Mouse (Mus musculus) adrenal gland, adult 2 months (tissue): ENCODE measurements around the gene Rarb. TPM values are rescaled to one million over a fixed set of nuclear protein-coding genes. Genes with fewer than 3 reads are reported as not detected.
"Not testable (repeated sequence)": the region's sequence is repeated elsewhere in the genome, so short reads cannot be mapped to it uniquely, and the experiment has no call there.

Experiments
- DNase-seq: peaks from one replicate; pipeline ENCODE4 v3.0.0; 2021
- long read RNA-seq: library from polyadenylated mRNA; stranded (forward); transcript quantifications from one replicate; pipeline ENCODE4 v2.0.0, GENCODE M21; 2021
- polyA plus RNA-seq: library from polyadenylated mRNA; depleted of rRNA; stranded (reverse); fragments of >200 nt; gene quantifications from 2 replicates; pipeline ENCODE4 v1.2.3, GENCODE M21; 2012; rRNA removed
- total RNA-seq, 2 experiments: library from RNA; stranded (reverse); gene quantifications; 2 replicates each; pipeline ENCODE4 v1.2.3; 2021

Rarb gene
- total RNA-seq (10 to 100 TPM; 14.2 to 17.8 TPM), polyA plus RNA-seq (9.0 and 10.7 TPM in 2 replicates)
- long read RNA-seq, transcript Rarb-201 (8 exons, 3,108 nt) = major isoform, 12 of 14 reads
- long read RNA-seq, partial matches to known transcripts = 0 of 14 reads
- long read RNA-seq, other reads (novel, unspliced or antisense) = 2 of 14 reads

DNA sequence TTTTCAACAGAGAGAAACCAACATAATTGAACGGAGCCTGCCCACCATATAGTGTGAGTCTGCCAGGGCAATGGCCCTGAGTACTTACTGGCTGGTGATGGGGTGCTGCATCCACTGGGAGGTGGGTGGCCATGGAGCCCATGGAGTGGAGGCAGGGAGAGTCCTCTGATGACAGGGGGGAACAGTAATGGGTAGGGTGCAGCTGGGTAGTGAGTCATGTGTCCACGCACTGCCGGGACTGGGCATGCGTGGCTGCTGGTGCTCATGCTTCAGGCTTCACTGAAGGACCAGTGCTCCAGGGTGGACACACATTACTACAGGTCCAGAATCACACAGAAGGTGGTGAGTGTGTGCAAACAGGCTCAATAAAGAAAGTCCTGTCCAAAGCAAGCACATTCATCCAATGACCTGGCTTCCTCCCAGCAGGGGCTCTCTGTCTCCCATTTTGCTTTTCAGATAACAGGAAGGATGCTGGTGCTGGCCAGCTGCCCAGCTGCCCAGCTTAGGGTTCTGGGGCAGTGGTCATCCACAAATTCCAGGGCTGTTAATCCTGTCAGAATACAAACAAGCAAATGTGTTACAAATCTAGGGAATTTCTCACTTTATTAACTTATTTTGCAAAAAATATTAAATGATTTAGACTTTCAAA is at the start of gene Rarb:
Gene Rarb, minus strand, starts transcription at position 555 of the 649 bp plus-strand sequence.
- DNase-seq = peak; percentile 4

DNA sequence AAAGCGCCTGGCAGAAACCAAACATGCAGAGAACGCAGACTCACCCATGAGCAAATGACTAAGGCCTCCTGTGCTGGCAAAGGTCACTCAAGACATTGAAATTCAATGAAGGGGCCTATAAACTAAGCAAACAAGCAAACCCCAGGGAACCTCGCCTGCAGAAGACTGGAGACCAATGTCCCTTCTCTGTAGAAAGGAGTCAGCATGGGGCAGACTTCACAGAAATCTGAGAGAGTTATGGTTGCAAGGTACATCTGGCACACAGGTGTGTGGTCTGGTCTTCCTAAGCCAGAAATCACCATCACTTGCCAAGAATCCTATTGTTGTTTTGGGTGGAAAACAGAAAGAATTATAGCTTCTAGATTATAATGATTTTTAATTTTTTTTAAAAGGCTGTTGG is 23.1 kb upstream of the Rarb start:
- DNase-seq = no peak

DNA sequence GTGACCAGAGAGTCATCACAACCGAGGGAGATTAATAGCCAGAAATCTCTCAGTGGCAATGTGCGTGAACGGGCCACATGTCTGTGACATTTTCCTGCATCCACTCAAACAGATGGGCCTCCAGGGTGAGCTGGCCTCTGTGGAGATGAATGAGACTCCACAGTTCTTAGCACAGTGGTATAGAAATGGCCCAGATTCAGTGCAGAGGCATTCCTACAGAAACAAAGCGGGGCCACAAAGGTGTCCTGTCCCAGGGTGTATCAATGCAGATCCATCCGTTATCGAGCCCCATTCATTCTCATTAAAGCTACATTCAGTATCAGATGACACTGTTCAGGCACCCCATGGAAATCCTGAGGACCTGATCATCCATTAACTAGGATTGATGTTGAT is 22.6 kb upstream of the Rarb start:
- DNase-seq = no peak

DNA sequence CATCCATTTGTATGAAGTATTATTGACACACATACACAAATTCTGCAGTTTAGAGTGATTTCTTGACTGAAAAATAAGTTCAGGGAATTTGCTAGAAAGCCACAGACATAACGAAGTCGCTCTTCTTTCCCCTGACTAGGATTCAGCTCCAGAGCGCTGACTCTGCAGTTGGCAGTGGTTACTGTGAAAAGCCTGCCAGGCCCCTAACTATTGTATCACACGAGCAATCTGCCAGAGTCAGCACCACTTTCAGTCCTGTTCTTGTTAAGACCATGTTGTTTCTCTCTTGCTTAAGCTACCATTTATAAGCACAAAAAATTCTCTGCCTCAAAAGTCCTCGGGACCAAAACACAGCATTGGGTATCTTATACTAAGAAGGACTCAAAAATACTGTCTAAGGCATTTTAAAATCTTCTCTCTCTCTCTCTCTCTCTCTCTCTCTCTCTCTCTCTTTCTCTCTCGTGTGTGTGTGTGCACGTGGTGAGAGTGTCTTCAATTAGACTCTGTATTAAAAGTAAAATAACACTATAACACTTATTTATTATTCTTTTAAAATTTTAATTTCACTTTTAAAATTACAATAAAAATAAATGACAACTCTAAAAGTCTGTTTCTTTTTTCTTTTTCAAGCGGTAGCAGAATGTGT is 22.1 kb upstream of the Rarb start:
- DNase-seq = peak; percentile 42

DNA sequence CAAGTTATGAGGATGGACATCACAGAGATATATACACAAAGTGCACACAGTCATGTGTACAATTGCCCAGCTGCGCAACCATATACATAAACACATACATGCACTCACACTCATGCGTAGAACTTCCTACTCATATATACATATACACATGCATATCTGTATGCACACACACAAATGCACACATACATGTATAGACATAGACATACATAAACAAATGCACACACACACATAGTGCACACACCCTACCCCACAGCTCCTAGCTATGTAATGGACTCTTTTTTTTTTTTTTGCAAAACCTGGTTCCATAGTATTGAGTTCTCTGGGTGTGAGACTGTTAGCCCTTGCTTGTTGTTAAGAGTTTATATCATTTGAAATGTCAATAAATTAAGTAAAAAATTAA is 21.2 kb upstream of the Rarb start:
- DNase-seq = no peak

DNA sequence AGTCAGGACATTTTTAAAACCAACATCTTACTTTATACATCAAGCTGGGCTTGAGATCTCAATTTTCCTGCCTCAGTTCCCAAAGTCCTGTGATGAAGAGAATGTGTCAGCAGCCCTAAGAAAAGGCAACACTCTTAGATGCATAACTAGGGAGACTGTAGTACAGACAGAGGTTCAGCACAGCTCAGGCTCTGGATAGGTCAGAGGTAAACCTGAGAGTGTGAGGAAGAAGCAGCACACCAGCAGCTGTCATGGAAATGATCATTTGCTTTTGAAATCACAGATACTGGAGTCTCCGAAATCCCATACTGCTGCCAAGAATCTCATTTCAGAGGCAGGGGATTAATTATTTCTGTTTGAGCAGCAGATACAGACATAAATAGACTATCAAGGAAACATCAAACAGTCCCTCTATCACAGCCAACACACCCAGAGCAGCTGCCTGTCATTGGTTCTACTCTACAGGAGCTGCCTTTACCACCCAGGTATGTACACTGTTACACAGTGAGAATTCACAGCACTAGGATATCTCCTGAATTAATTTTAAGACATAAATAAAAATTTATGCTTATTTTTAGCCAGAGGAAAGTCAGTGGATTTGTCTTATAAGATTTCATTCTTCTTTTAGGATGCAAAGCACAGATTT is 3.7 kb downstream of the Rarb start:
- DNase-seq = no peak

DNA sequence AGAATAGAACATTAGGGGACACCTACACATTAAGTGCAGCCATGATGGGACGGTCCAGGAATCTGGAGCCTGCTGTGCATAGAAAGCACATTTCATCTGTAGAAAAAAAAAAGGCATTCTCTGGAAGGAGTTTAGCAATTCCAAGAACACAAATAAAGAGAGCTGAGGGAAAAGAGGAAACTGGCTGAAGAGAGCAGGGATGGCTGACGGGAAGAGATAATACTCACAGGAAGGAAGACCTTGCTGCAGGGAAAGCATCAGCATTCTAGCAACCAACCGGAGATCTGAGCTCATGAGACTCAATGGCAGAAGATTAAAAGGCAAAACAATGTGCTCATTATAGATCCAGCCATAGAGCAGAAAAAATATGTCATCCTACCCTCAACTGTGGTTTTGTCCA is 12.8 kb downstream of the Rarb start:
- DNase-seq = no peak

DNA sequence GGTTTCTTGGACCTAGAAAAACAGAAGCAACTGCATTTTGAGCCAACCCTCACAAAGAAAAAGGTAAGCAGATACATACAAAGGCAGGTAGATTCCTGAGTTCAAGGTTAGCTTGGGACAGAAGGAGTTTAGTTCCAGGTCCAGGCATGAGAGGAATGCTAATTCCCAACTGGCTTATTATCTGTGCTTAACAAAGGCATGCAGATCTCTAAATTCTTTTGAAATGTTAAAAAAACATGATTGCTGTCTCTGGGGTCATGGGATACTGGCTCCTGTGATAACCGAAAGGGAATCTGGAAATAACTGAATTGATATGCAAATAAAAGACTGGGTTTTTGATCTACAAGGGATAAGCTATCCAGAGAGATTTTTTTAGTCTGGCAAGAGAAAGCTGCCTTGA is 28.8 kb downstream of the Rarb start:
- no peak for DNase-seq

DNA sequence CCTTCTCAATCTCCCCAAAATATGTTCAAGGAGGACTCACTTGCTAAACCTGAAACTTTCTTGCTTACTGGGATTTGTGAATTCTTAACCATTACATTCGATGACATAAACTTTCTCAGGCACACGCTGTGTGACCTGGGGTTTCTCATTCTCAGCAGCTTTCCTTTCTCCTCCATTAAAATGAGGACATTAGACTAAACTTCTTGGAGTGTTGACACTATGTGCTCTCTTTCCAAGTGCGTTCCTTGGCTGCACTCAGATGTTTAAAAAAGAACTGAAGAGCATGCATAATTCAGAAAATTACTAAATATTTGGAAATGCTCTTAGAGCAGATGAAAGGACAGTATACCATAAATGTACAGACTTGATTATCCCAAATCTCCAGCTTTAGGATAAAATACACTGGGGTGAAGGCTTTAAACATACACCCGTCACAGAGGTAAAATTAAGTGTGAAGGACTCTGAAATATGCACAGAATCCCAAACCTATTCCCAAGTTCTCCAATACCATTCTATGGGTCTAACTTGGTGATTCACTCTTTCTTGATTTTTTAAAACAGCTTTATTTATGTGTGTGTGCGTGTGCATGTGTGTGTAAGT is 36.9 kb downstream of the Rarb start:
- DNase-seq = no peak

DNA sequence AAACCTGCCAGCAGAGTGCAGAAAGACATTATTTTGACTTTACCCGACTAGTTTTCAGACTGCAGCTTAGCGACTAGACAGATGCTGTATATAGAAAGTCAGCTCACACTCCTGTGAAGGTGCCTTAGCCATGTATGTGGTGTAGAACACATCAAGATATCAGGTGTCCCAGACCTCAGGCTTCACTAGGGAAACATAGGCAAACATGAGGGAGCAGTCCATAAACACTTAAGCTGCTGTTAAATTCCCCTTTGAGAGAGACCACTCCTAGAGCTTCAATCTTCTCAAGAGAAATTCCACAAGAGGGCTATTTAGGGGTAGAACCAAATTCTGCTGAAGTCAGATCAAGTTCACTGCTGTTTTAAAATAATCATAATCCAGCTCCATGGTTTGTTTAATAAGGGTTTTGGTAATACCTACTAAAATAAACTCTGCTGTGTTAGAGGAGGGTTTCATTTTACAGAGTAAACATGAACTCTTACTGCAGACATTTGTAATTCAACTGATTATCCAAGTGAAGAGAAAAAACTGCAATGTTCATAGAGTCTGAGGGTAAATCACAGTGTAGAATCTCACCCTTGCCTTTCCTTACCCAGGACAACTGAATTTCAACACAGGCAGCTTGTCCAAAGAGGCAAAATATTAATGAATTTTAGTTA is 42.1 kb downstream of the Rarb start:
- DNase-seq = no peak

DNA sequence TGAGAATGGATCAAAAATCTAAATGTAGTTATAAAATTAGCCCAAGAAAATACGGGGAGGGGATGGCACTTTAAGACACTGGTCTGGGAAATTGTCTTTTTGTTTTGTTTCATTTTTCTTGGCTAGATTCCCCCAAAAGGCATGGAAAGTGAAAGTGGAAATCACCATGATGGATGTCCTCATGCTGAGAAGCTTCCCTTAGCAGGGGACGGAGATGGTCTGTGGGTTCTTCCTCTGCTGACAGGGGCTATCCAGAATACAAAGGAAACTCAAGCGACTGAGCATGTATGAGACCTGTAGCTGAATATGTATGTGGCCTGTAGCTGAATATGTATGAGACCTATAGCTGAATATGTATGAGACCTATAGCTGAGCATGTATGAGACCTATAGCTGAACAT is 46.0 kb downstream of the Rarb start:
- DNase-seq = peak; percentile 6

DNA sequence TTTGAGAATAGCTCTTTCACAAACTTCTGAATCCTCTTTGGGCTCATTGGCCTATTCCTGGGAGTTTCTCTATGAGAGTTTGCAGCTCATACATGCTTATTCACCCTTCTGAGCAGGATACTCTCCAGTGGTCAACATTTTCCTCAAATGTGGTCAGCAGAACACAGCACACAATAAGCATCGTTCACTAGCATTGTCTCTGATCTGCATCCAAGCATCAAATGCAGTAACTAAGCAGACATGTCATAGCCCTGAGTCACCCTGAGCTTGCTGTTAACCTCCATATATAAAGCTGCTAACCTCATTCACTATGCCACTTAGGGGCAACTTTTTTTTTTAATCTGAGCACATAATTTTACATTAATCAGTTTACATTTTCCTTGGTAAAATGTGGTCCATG is 53.1 kb downstream of the Rarb start:
- DNase-seq = no peak

DNA sequence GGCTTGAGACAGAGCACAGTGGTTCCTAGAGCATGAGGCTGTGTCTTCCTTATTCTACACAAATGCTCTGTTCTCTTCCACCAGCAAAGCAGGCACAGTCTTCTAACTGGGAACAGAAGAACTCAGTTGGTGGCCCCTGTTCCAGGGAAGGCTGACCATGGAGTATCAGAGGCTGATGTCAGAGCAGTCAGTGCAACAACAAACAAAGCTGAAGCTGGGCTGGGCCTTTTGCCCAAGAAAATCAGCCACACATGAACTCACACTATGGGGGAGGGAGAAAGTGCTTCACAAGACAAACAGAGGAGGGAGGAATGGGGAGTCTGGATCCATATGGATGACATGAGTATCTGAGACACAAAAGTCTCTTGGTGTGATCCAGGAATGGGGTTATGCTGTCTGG is 56.2 kb downstream of the Rarb start:
- no peak for DNase-seq

DNA sequence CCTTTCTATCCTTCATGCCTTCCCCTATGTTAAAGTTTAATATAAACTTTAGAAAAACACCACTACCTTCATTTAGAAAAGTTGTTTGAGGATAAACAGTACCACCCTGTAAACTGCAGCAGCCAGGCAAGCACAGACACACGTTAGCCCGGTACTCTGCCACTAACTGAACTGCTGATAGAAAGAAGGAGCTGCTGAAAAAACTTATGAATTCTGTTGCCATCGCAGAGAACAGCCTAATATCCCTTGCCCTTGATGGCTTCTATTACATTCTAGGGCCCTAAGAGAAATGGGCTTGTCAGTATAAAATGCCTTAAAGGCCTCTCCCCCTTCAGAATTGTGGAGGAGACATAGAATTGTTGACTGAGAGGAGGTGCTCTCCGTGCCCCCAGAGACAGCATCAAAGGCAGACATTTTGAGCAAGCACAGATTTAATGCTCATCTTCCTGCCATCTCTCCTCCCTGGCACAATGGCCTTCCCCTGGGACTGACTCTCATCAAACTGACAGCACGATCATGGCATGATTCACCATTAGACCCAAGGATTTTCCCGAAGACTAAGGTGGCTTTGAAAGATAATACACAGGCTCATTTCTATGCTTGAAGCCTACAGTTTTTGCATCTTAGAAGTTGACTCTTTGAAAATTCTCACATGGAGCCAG is 60.1 kb downstream of the Rarb start:
- DNase-seq = peak; percentile 28

DNA sequence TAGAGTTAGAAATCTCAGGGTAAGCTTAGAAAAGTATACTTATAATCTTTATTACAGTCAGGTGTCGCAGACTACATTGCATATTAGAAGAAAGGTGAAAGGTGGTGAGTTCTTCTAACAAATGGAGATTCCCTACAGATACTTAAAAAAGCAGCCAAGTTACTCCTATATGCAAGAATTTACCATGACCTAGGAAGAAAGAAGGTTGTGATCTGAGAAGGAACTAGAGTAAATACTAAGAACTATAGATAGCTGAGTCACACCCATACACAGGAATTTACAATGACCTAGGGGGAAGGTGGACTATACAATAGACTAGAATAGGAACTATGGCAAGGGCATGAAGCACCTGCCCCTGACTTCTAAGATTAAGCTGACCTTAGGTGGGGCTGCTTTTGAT is 63.4 kb downstream of the Rarb start:
- not testable (repeated sequence) for DNase-seq

DNA sequence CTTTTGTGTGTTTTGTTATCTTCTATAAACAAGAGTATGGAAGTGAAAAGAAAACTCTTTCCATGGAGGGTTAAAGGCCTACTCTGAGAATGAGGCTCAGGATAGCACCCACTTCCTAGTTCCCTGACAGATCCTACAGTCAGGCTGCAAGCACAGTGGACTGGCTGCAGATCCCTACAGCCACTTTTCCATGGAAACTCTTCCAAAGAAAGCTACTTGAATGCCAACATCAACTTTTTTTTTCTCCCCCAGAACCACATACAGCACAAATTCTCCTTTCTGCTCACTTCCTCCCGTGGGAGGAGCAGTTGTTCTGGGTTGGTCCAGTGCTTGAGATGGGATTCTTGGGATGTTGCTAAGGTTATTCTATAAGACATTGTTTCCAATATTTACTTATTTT is 66.3 kb downstream of the Rarb start:
- DNase-seq = no peak

DNA sequence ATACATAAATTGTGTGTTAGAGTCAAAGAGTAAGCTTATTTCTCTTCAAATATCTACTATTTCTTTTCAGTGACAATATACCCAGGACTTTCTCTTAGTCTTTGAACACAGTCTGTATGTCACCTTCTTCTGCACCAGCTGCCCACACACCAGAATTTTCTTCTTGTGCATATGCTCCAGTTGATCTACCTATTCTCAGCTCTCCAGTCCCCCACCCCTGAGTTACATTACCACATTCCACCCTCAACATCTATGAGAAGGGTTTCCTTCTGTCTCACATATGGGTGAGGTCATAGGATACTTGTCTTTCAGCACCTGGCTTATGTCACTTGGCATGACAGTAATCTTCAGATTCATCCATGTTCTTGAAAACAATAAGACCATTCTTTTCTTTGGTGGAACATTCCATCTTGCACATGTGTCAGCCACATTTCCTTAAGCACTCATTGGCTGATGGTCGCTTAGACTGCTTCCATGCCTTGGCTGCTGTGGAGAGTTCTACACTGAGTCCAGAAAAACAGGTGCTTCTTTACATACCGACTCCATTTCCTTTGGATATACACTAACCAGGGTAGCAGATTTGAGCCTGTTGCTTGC is 71.9 kb downstream of the Rarb start:
- no peak for DNase-seq

DNA sequence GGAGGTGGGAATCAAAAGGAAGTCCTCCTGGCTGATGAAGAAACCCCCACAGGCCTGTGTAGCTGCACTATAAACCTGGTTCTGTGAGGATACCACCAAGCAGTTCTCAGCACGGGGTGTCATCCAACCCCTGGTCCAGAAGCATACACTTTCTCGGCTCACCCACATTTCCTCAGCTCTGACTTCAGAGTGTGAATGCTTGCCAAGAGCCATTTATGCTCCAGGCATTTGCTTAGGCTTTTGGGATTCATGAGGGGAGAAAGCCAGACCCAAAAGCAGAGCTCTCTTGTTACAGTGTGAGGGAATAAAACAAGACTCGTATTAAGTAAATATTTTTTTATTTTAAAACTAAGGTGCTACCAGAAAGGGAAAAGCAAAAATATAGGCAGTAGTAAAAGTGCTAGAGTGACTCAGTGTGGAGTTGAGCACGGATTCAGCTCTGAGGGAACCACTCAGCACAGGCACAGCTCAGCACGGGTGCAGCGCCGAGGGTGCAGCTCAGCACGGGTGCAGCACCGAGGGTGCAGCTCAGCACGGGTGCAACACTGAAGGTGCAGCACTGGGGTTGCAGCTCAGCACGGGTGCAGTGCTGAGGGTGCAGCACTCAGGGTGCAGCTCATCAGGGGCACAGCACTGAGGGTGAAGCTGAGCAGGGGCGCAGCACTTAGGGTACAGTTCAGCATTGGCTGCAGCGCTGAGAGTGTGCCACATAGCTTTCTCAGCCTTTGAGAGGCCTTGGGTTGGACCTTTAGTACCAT is 77.8 kb downstream of the Rarb start:
- no peak for DNase-seq

DNA sequence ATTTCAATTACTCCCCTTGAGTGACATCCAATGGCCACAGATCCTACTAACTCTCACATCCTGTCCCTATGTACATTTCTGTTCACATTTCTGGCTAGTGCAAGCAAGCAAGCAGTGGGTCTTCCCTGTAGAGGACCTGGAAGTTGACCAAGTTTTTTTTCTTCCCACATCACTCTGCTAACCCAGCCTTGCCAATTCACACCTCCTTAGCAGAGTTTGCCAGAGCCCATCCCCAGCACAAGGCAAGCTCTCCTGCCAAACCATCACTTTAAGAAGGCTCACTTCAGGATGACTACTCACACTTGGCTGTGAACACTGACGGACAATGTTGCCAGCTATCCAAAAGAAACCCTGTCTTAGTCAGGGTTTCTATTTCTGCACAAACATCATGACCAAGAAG is 80.4 kb downstream of the Rarb start:
- DNase-seq = no peak

DNA sequence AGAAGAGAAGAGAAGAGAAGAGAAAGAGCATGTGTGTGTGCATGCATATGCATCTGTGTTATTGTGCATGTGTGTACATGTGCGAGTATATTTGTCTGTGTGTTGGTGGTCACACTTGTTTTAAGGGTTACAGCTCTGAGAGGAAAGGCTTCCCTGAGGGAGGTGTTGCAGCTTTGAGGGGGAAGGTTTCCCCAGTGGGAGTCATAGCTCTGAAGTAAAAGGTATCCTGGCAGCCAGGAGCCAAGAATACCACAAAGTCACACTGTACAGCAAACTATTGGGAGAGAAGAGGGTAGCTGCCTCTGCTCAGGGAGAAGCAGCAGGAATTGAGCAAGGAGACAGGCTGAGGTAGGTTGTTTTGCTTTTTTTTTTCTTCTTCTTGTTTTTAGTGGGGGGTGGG is 81.2 kb downstream of the Rarb start:
- no peak for DNase-seq
